Mouse (Mus musculus): ENCODE data around the gene Agpat1.

GRCm38 (mm10) chr17:34578070-34578469 is 26.0 kb upstream of the Agpat1 start:
- TF ChIP-seq GATA1 (IDR thresholded peaks at IDR 0.05; ENCODE audit: borderline replicate concordance, low read length): no peak
- TF ChIP-seq FLI1 (IDR thresholded peaks at IDR 0.05; ENCODE audit: low read length): no peak

Measured in megakaryocyte, embryonic 14.5 days (primary cell).